Mouse (Mus musculus): ENCODE measurements around the gene Sorbs1.

The Sorbs1 gene

GRCm38 (mm10) chr19:40454096-40454495, 59.5 kb downstream of the Sorbs1 start:
- Histone ChIP-seq H3K36me3 (ENCODE audit: control insufficient read depth, insufficient read depth, low read length, poor library complexity, severe bottlenecking) (no peaks in the 10 kb centered on the region), H3K27me3 (ENCODE audit: control insufficient read depth, insufficient read depth, low read length, poor library complexity, severe bottlenecking) (no peaks in the 10 kb centered on the region; the same call in 1 of the 2 replicates)
- DNase-seq (ENCODE audit: low read depth, low spot score): no peak

DNA sequence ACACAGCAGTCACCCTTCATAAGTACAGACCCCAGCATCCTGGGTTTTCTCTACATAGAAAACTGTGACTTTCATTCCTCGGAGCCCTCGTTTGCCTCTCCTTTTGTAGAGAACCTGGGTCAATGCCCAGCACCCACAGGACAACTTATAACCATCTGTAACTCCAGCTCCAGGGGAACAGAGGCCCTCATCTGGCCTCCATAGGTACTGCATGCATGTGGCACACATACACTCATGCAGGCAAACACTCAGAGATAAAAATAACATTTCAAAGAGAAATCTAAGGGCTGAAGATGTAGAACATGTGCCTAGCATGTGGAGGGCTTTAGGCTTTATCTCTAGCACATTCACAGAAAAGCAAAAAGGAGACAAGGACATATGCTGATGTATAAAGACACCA, 61.4 kb downstream of the Sorbs1 start:
- no peak for DNase-seq (ENCODE audit: low read depth, low spot score)
- Histone ChIP-seq H3K36me3 (ENCODE audit: control insufficient read depth, insufficient read depth, low read length, poor library complexity, severe bottlenecking) (no peaks in the 10 kb centered on the region), H3K27me3 (ENCODE audit: control insufficient read depth, insufficient read depth, low read length, poor library complexity, severe bottlenecking) (no peaks in the 10 kb centered on the region; the same call in 1 of the 2 replicates)

- H3K27me3 ChIP-seq (ENCODE audit: control insufficient read depth, insufficient read depth, low read length, poor library complexity, severe bottlenecking): no peaks in the 10 kb centered on the region; the same call in 1 of the 2 replicates
- H3K36me3 ChIP-seq (ENCODE audit: control insufficient read depth, insufficient read depth, low read length, poor library complexity, severe bottlenecking): no peaks in the 10 kb centered on the region
- DNase-seq (ENCODE audit: low read depth, low spot score): no peak
Observed at GRCm38 (mm10) chr19:40451307-40451706, 62.3 kb downstream of the Sorbs1 start.

DNA sequence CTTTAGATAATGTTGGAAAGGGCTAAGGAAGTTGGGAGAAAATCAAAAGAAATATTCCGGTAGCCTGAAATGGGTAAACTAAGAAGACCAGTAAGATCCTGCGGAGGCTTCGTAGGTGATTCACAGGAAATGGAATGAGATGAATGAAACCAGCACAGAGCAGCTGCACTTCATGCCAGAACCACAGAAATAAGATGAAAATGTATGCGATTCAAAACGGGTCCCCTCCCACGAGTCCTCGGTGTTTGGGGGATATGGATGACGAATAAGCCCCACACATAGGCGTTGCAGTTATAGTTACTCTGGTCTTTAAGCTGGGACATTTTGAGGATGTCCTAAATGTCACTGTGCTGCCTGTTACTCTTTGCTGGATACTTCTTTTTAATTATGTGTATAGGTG, 67.1 kb downstream of the Sorbs1 start:
- DNase-seq (ENCODE audit: low read depth, low spot score): no peak
- H3K27me3 ChIP-seq (ENCODE audit: control insufficient read depth, insufficient read depth, low read length, poor library complexity, severe bottlenecking): no peaks in the 10 kb centered on the region
- no peaks in the 10 kb centered on the region for H3K36me3 ChIP-seq (ENCODE audit: control insufficient read depth, insufficient read depth, low read length, poor library complexity, severe bottlenecking)

- H3K27me3 ChIP-seq (ENCODE audit: control insufficient read depth, insufficient read depth, low read length, poor library complexity, severe bottlenecking): 0 out of 2 replicates have a peak, but pooled peaks cover 2% of the 10 kb centered on the region
- DNase-seq (ENCODE audit: low read depth, low spot score): no peak
- H3K36me3 ChIP-seq (ENCODE audit: control insufficient read depth, insufficient read depth, low read length, poor library complexity, severe bottlenecking): no peaks in the 10 kb centered on the region
Observed at GRCm38 (mm10) chr19:40442377-40442776, 71.2 kb downstream of the Sorbs1 start.

DNA sequence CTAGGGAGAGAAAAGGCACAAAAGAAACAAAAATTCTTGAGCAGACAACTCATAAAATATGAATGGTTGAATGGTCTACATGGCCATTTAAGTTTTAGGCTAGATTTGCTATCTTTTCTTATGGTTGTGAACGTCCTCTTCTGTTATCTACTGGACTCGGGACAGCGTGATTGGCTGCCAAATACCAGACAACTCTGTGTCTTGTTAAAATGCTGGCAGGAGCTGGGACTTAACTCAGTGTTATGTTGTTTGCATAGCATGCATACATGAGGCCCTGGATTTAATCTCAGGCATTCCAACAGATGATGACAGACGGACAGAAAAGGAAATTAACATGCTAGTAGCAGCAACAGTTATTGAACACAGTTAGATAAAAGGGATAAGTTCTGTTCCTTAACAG, 72.6 kb downstream of the Sorbs1 start:
- Histone ChIP-seq H3K27me3 (ENCODE audit: control insufficient read depth, insufficient read depth, low read length, poor library complexity, severe bottlenecking) (0 out of 2 replicates have a peak, but pooled peaks cover 2% of the 10 kb centered on the region), H3K36me3 (ENCODE audit: control insufficient read depth, insufficient read depth, low read length, poor library complexity, severe bottlenecking) (no peaks in the 10 kb centered on the region)
- DNase-seq (ENCODE audit: low read depth, low spot score): no peak

DNA sequence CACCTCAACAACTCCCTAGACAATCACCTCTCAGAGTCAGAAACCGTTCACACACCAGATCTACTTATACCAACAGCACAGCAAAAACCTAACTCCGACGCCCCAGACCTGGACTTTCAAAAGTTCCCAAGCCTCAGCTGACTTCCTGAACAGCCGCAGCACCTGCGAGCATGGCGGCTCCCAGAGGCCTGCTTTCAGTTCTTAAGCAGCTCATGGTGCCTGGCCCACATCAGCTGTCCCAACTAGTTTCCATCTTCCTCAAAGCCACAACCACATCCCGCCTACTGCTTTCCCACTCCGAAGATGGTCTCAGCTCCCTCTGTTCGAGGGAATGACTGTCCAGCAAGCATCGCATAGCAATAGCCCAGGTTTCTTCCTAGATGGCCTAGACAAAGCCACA, 74.7 kb downstream of the Sorbs1 start:
- H3K27me3 ChIP-seq (ENCODE audit: control insufficient read depth, insufficient read depth, low read length, poor library complexity, severe bottlenecking): 0 out of 2 replicates have a peak, but pooled peaks cover 2% of the 10 kb centered on the region
- no peaks in the 10 kb centered on the region for H3K36me3 ChIP-seq (ENCODE audit: control insufficient read depth, insufficient read depth, low read length, poor library complexity, severe bottlenecking)
- no peak for DNase-seq (ENCODE audit: low read depth, low spot score)

DNA sequence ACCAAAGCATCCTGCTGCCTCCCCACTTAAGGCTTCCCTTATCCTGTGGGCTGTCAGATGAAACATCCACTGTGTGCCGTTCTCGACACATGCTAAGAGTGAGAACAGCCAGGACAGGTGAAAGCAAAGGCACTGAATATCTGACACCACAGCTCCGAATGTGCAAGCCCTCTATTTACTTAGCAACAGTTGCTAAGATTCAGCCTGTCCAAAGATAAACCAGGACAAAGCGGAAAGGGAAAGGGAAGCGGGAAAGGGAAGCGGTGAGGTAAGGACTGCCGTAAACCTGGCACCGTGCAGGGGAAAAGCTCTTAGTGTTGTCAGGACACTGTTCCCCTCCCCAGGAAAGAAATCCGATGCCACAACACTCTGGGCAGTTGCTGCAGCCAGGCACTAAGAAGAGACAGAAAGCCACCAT, 75.9 kb downstream of the Sorbs1 start:
- no peak for DNase-seq (ENCODE audit: low read depth, low spot score)
- 0 out of 2 replicates have a peak, but pooled peaks cover 2% of the 10 kb centered on the region for H3K27me3 ChIP-seq (ENCODE audit: control insufficient read depth, insufficient read depth, low read length, poor library complexity, severe bottlenecking)
- no peaks in the 10 kb centered on the region for H3K36me3 ChIP-seq (ENCODE audit: control insufficient read depth, insufficient read depth, low read length, poor library complexity, severe bottlenecking)

GRCm38 (mm10) chr19:40436465-40437200, 76.9 kb downstream of the Sorbs1 start:
- H3K27me3 ChIP-seq (ENCODE audit: control insufficient read depth, insufficient read depth, low read length, poor library complexity, severe bottlenecking): 0 out of 2 replicates have a peak, but pooled peaks cover 2% of the 10 kb centered on the region
- no peaks in the 10 kb centered on the region for H3K36me3 ChIP-seq (ENCODE audit: control insufficient read depth, insufficient read depth, low read length, poor library complexity, severe bottlenecking)
- no peak for DNase-seq (ENCODE audit: low read depth, low spot score)

DNA sequence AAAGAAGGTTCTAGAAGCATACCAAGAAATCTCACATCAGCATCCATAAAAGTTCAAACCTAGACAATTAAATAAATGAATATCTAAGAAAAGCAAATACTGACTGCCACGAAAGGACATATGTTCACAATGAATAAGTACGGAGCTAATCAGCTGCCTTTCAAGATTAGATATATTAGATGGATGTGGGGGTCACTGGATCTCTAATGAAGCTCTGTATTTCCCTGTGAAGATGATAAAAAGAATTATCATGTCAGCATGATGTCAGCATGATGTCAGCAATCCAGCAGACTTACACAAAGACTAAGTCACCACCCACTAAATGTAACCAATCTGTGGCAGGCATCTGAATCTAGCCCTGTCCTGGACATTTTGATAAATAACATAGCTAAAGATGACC, 77.8 kb downstream of the Sorbs1 start:
- Histone ChIP-seq H3K27me3 (ENCODE audit: control insufficient read depth, insufficient read depth, low read length, poor library complexity, severe bottlenecking) (no peaks in the 10 kb centered on the region), H3K36me3 (ENCODE audit: control insufficient read depth, insufficient read depth, low read length, poor library complexity, severe bottlenecking) (no peaks in the 10 kb centered on the region)
- no peak for DNase-seq (ENCODE audit: low read depth, low spot score)

- no peak for DNase-seq (ENCODE audit: low read depth, low spot score)
- no peaks in the 10 kb centered on the region for H3K27me3 ChIP-seq (ENCODE audit: control insufficient read depth, insufficient read depth, low read length, poor library complexity, severe bottlenecking)
- no peaks in the 10 kb centered on the region for H3K36me3 ChIP-seq (ENCODE audit: control insufficient read depth, insufficient read depth, low read length, poor library complexity, severe bottlenecking)
Observed at GRCm38 (mm10) chr19:40435045-40435444, 78.5 kb downstream of the Sorbs1 start.

DNA sequence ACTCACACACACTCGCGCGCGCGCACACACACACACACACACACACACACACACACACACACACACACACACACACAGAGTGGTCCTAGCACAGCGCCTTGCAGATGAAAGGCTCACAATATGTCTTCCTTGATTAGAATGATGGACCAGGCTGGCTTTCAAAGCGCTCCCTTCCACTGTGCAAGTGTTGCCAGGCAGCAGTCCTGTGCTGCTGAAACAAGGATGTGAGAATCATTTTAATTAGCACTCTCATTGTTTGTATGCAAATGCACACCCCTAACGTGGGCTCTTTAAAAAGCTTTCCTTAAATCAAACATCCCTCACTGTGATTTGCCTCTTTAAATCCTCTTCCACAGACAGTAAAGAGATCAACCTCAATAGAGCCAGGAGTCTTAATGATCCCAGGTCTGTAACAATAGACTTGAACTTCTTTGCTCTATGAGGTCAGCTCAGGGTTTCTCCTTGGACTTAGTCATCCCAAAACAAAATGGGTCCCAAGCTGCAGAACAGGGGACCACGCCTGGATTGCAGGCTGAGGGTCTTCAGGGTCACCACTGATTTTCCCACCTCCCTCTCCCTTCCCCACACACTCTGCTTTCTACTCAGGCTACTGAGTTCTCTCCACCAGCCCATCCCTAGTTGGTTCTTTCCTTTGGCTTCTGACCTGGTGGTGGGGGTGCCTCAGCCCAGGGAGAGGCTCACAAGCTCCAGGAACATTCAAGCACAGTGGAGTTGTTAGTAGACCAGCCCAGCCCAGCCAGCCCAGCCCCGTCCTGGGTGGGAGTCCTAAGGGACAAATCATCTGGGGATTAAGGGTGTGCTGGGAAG, 79.3 kb downstream of the Sorbs1 start:
- H3K36me3 ChIP-seq (ENCODE audit: control insufficient read depth, insufficient read depth, low read length, poor library complexity, severe bottlenecking): no peaks in the 10 kb centered on the region
- no peaks in the 10 kb centered on the region for H3K27me3 ChIP-seq (ENCODE audit: control insufficient read depth, insufficient read depth, low read length, poor library complexity, severe bottlenecking)
- no peak for DNase-seq (ENCODE audit: low read depth, low spot score)

DNA sequence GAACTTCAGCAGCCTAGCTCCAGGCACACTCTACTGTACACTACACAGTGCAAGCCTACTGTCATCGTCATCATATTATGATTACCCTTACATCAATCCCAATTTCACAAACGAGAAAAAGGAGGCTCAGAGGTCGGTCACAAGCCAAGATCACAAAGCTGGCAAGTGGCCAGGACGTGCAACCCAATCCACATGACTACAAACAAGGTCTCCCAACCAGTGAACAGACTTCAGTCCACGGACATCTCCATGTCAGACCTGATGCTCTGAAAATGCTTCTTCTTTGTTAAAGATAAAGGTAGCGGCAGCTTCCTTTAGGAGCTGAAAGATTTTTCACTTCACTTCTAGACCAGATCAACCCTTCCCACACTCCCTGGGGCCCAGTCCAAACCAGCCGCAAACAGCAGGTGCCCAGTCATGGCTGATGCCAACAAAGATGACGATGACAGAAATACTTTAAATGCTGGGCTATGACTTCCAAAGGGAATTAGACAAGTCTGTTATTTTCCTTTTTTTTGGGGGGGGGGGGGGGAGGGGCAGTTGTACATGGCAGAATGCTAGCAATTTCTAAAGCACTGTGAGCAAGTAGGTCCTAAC, 80.2 kb downstream of the Sorbs1 start:
- DNase-seq (ENCODE audit: low read depth, low spot score): no peak
- H3K36me3 ChIP-seq (ENCODE audit: control insufficient read depth, insufficient read depth, low read length, poor library complexity, severe bottlenecking): no peaks in the 10 kb centered on the region
- no peaks in the 10 kb centered on the region for H3K27me3 ChIP-seq (ENCODE audit: control insufficient read depth, insufficient read depth, low read length, poor library complexity, severe bottlenecking)

DNA sequence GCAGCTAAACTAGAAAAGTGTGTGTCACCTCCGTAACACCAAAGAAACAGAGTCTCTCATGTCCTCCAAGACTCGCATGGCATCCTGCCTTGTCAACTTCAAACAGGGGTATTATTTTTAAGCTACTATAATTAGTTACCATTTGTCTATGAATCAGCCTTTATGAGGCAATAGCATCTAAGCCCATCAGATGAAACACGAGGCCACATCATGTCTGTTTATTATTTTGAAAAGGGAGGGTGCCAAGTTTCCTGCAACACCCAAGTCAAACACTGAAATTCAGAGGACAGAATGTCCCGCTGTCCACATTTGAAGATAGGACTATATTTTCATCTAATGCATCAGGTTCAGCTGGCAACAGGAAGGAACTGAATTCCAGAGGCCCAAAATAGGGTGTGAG, 81.6 kb downstream of the Sorbs1 start:
- Histone ChIP-seq H3K36me3 (ENCODE audit: control insufficient read depth, insufficient read depth, low read length, poor library complexity, severe bottlenecking) (no peaks in the 10 kb centered on the region), H3K27me3 (ENCODE audit: control insufficient read depth, insufficient read depth, low read length, poor library complexity, severe bottlenecking) (no peaks in the 10 kb centered on the region)
- no peak for DNase-seq (ENCODE audit: low read depth, low spot score)

DNA sequence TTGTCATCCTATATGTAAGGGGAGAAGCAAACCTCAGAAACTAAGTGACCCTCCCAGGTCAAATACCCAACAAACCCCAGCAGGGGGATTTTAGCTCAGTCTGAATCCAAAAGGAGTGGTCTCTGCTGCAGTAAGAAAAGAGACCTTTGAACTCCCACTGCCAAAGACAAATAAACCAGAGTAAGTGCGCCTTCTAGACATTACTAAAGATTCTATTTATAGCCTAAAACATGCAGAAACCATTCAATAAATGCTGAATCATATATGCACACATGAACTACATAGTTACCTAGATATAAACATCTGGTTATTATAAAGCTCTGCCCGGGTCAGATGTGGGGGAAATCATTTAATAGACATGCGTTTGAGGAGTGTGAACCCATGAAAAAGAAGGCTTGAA, 84.0 kb downstream of the Sorbs1 start:
- Histone ChIP-seq H3K36me3 (ENCODE audit: control insufficient read depth, insufficient read depth, low read length, poor library complexity, severe bottlenecking) (no peaks in the 10 kb centered on the region), H3K27me3 (ENCODE audit: control insufficient read depth, insufficient read depth, low read length, poor library complexity, severe bottlenecking) (no peaks in the 10 kb centered on the region)
- no peak for DNase-seq (ENCODE audit: low read depth, low spot score)

All from splenic B cell, adult 2 months (primary cell).